Mouse (Mus musculus): ENCODE data around the gene 6430548M08Rik.

6430548M08Rik gene

GRCm38 (mm10) chr8:120113758-120114255 is at the start of gene 6430548M08Rik:
Gene 6430548M08Rik (plus strand): TSS chr8:120114152.
- DNase-seq: peak; percentile 100

GRCm38 (mm10) chr8:120065611-120066010 is 48.3 kb upstream of the 6430548M08Rik start:
- no peak for DNase-seq

- no peak for DNase-seq
Measured at GRCm38 (mm10) chr8:120066226-120066625, 47.7 kb upstream of the 6430548M08Rik start.

GRCm38 (mm10) chr8:120067936-120068668 is 45.9 kb upstream of the 6430548M08Rik start:
- DNase-seq: peak; percentile 69

GRCm38 (mm10) chr8:120071684-120072083 is 42.3 kb upstream of the 6430548M08Rik start:
- DNase-seq: peak; percentile 87

GRCm38 (mm10) chr8:120072259-120072658 is 41.7 kb upstream of the 6430548M08Rik start:
- no peak for DNase-seq

- no peak for DNase-seq
Measured at GRCm38 (mm10) chr8:120072827-120073226, 41.1 kb upstream of the 6430548M08Rik start.

GRCm38 (mm10) chr8:120074516-120074915 is 39.4 kb upstream of the 6430548M08Rik start:
- no peak for DNase-seq

- DNase-seq: no peak
Measured at GRCm38 (mm10) chr8:120075347-120075746, 38.6 kb upstream of the 6430548M08Rik start.

- DNase-seq: peak; percentile 89
Measured at GRCm38 (mm10) chr8:120078080-120078479, 35.9 kb upstream of the 6430548M08Rik start.

- no peak for DNase-seq
Measured at GRCm38 (mm10) chr8:120079361-120079760, 34.6 kb upstream of the 6430548M08Rik start.

- DNase-seq: no peak
Measured at GRCm38 (mm10) chr8:120083261-120083660, 30.7 kb upstream of the 6430548M08Rik start.

- DNase-seq: no peak
Measured at GRCm38 (mm10) chr8:120084783-120085182, 29.2 kb upstream of the 6430548M08Rik start.

- DNase-seq: no peak
Measured at GRCm38 (mm10) chr8:120089511-120089910, 24.4 kb upstream of the 6430548M08Rik start.

- DNase-seq: no peak
Measured at GRCm38 (mm10) chr8:120091032-120091431, 22.9 kb upstream of the 6430548M08Rik start.

- no peak for DNase-seq
Measured at GRCm38 (mm10) chr8:120093103-120093502, 20.8 kb upstream of the 6430548M08Rik start.

GRCm38 (mm10) chr8:120094801-120095200 is 19.2 kb upstream of the 6430548M08Rik start:
- no peak for DNase-seq

GRCm38 (mm10) chr8:120096486-120096885 is 17.5 kb upstream of the 6430548M08Rik start:
- no peak for DNase-seq

GRCm38 (mm10) chr8:120100388-120101067 is 13.4 kb upstream of the 6430548M08Rik start:
- DNase-seq: no peak

GRCm38 (mm10) chr8:120101068-120101972 is 12.6 kb upstream of the 6430548M08Rik start, which contains the start of gene Zdhhc7:
Gene Zdhhc7 (minus strand): TSS chr8:120101482.
- peak; percentile 83 for DNase-seq

GRCm38 (mm10) chr8:120103916-120104315 is 10.0 kb upstream of the 6430548M08Rik start:
- DNase-seq: peak; percentile 27

- peak; percentile 84 for DNase-seq
Measured at GRCm38 (mm10) chr8:120104721-120105272, 9.2 kb upstream of the 6430548M08Rik start.
